Mouse (Mus musculus) ovary, postnatal 14 days (tissue): Measurements from ENCODE around the gene Ankrd24.

ENCODE experiments used
- DNase-seq: peaks from one replicate; pipeline ENCODE4 v3.0.0; 2022; ENCODE audit warnings: low spot score

The Ankrd24 gene

DNA sequence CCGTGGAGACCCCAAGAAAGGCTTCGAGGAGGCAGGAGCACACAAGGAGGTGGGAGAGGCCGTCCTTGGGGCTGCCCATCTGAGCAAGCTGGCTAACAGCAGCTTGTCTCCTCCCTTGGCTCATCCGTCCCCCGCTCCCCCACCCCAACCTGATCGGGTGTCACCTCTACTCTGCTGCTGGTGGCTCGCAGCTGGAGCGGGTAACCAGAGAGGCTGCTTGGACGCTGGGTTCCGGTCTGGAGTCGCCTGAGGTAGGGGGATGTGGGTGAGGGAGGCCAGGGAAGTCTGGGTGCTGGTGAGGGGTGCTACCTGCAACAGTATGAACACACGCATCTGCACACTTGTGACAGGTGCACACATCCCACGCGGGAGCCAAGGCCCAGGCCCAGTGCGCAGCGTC is at the start of gene Ankrd24:
Gene Ankrd24, plus strand, starts transcription at position 151 of the 400 bp plus-strand sequence.
- DNase-seq = no peak

GRCm38 (mm10) chr10:81579967-81580366 is 48.4 kb upstream of the Ankrd24 start:
- no peak for DNase-seq

GRCm38 (mm10) chr10:81580441-81581070 is 47.8 kb upstream of the Ankrd24 start:
- no peak for DNase-seq

- no peak for DNase-seq
Measured at GRCm38 (mm10) chr10:81583347-81583746, 45.0 kb upstream of the Ankrd24 start.

GRCm38 (mm10) chr10:81588739-81589138 is 39.6 kb upstream of the Ankrd24 start:
- no peak for DNase-seq

- no peak for DNase-seq
Measured at GRCm38 (mm10) chr10:81591846-81592245, 36.5 kb upstream of the Ankrd24 start.

DNA sequence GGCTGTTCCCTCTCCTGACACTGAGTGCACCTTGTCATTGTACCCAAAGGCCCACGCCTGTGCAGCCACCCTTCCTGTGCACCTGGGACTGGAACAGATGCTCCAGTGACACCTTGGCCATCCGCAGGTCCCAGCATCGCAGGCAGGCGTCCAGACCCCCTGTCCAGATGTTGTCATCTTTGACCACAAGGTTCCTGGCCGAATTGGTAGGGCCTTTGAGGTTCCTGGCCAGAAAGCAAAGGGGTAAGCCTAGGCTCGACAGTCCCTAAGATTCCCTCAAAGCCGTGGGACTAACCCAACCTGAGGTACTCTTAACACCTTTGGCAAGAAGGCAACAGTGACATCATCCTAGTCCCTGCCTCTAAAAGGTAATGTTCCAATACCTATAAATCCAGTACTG is 35.7 kb upstream of the Ankrd24 start:
- DNase-seq = no peak

DNA sequence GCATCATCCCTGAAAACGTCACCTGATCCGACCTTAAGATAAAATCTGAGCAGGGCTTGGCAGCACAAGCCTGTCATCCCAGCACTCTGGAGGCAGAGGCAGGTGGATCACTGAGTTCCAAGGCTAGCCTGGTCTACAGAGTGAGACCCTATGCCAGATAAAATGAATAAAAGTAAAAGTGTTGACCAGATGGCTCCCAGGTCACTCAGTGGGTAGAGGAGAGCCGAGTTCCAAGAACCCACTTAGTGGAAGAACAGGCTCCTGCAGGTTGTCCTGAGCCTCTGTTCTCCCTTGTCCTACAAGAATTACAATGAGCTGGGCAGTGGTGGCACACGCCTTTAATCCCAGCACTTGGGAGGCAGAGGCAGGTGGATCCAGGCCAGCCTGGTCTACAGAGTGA is 35.1 kb upstream of the Ankrd24 start:
- no peak for DNase-seq

DNA sequence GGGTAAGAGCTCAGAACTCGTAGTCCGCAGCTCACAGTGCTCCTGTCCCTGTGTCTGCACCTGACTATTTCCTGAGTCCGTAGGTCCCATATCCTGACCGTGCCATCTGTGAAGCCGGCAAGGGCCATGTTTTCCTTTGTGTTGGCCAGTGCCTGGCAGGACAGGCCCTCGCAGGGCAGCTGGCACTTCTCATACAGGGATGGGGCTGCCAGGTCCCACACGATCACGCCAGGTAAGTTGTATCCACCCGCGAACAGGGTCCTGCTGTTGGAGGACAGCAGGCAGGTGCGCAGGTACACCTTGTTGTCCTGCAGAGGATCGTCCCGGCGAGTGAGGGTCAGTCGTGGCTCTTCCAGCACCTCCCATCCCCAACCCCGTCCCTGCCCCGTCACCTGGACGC is 34.4 kb upstream of the Ankrd24 start:
- DNase-seq = no peak

DNA sequence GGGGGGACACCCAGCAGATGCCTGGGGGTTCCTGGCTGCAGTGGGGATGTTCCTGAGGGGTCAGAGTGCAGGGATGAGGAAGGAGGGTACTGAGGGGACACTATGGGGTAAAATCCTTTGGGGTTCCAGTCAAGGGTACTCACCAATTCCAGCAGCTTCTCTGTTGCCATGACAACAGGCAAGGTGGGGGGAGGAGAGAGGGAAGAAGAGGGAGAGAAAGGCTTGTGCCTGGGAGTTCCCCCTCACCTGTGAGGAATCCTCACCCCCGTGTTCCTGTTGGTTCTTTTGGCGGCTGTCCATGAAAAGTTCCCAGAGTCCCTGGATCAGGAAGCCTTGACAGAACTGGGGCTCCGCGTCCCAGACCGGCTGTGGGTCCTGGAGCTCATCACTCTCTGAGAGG is 32.7 kb upstream of the Ankrd24 start:
- DNase-seq = no peak

DNA sequence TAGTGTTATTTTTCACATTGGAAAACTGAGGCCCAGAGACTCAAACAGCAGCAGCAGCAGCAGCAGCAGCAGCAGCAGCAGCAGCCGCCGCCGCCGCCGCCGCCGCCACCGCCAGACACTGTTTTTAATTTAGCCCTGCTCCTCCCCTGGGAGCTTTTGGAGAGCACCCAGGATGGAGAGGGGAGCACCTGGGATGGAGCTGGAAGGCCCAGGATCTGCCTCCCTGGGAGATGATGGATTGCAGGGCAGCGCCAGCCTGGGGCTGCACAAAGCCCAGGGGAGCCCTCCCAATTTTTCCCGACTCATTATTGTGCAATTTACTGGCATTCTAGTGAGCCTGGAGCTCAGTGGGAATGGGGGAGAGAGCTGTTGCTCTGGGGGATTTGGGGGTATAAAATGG is 31.7 kb upstream of the Ankrd24 start:
- peak; percentile 50 for DNase-seq

DNA sequence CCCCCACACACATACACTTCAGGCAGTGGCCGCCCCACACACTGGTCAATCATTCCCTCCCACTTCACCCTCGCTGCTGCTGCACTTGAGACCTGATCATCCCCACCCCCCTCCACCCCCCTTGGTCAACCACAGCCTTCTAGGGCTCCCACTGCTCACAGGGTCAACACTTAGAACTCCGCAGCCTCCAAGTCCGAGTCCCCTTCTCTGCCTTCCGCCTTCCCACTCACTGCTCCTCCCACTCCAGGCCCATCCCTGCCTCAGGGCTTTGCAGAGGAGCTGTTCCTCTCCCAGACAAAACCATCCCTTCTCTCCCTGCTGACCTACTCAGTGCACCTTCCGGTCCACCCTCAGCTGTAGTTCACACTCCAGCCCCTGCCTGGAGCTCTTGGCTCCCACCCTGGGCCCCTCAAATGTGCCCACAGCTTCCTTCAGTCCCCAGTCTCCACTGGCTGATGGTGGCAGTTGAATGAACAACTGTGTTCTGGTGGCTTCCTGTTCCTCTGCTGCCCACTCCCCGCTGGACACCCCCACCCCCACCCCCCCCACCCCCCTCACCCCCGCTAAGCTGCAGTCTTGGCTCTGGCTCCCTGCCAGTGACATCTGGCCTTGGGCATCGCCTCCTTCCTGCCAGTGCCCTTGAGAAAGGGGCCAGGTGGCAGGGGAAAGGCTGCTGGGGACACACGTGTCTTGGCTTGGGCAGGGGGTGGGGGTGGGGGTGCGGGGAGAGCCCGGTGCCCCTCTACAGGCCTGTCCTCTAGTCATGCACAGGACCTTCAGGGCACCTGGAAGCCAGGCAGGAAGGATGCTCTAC is 31.0 kb upstream of the Ankrd24 start:
- no peak for DNase-seq

DNA sequence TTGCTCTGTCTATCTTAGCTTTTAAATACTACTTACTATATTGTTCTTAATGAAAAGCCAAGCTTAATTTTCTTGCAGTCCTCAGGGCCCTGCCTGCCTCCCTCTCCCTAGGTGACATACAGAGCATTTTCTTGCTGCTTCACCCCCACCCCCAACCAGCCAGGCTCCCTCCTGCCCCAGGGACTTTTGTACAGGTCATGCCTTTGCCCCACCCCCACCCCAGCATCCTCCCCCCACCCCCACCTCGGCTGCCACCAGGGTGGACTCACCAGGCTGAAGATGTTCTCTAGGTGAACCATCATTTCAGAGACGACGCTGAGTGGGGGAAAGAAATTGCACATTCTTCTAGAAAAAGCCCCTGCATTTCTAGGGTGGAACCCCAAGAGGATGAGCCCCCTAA is 30.0 kb upstream of the Ankrd24 start:
- no peak for DNase-seq

- no peak for DNase-seq
Measured at GRCm38 (mm10) chr10:81598871-81599270, 29.5 kb upstream of the Ankrd24 start.

- no peak for DNase-seq
Measured at GRCm38 (mm10) chr10:81599630-81600029, 28.7 kb upstream of the Ankrd24 start.

- DNase-seq = no peak
Measured at GRCm38 (mm10) chr10:81600096-81600495, 28.2 kb upstream of the Ankrd24 start.

GRCm38 (mm10) chr10:81600738-81601203 is 27.6 kb upstream of the Ankrd24 start, which contains the start of gene Tle6:
Gene Tle6, minus strand, starts transcription at chr10:81601073.
- peak; percentile 95 for DNase-seq

DNA sequence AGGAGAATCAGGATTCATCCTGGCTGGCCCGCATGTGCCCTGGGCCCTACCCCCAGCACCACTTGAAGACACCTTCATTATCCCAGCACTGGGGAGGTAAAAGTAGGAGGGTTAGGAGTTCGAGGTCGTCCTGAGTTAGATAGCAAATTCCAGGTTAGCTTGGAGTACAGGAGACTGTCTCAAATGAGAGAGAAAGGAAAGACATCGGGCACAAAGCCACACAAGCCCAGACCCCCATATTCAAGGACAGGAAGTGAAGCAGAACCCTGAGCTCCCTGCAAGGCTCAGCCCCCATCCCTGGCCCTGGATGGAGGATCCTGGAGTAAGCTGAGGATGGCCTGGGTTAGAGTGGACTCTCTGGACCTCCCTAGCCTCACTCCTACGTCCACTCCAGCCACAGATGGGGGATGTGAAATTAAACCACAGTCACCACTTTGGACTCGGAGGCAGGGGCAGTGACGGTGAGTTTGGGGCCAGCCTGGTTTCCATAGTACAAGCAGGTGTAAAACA is 26.9 kb upstream of the Ankrd24 start:
- no peak for DNase-seq

- DNase-seq = no peak
Measured at GRCm38 (mm10) chr10:81602741-81603151, 25.6 kb upstream of the Ankrd24 start.

GRCm38 (mm10) chr10:81604019-81604967 is 24.0 kb upstream of the Ankrd24 start:
- no peak for DNase-seq

DNA sequence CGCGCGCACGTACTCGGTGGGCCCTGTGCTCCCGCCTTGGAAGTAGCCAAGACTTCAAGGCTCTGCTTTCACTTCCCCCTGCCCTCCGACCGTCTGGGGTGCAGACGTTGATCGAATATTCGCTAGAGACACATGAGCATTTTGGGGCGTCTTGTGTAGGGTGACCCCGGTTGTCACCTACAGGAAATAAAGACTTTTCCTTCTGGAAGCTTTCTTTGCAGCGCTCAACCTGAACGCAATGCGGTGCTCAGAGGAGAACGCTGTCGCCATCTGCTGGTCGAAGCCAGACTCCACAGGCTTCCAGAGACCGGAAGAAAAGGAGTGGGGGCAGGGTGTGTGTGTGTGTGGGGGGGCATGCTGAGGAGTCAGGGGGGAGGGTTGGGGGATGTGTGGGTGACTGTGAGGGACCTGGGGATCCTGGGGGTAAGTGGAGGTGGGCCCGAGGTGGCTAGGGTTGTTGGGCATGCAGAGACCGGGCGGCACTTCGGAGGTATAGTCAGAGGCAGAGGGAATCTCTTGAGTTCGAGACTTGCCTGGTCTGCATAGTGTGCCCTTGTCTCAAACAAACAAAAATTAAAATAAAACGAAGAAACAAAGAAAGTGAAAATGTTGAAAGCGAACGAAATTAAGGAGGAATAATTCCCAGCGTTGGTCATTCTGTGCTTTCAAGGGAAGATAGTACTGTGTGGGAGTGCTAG is 23.2 kb upstream of the Ankrd24 start:
- DNase-seq = peak; percentile 85

DNA sequence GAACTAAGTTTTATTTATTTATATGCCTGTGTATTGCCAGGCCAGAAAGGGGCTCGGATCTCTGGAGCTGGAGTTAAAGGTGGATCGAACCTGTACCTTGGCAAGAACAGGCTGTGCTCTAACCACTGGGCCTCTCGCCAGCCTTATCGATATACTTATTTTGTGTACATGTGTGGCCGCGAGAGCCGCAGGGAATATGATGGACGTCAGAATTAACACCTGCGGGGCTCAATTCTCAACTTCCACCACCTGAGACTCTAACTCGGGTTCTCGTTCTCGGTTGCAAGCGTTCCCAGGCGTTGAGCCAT is 22.7 kb upstream of the Ankrd24 start:
- DNase-seq = no peak
